Mouse (Mus musculus): Measurements from ENCODE around the gene Josd2. TPM values are rescaled to one million over a fixed set of nuclear protein-coding genes. Genes with fewer than 3 reads are reported as not detected.
A peak's percentile ranks its signal among the peaks of the same experiment; 100 is the strongest.

Gene Josd2
- polyA plus RNA-seq, 1 experiment from 2014 or later: 169 TPM

Small RNA genes within 50 kb of the gene (microRNA-seq; reads per million reads assigned to microRNA genes)
- gene Mir7052 (ENCODE audit: borderline number of aligned reads): 3.0 reads per million, percentile 31 among the genes with 10 or more reads in this experiment

Other genes starting within 250 kb of the Josd2 start
- not detected in 2 replicates for gene Klk1, start 242.6 kb upstream of the Josd2 start, polyA plus RNA-seq (2014; fragmentation: Nextera tagmentation; extraction: Ambion mirVana)
- not detected in 2 replicates for gene Gm36864, start 231.8 kb upstream of the Josd2 start, polyA plus RNA-seq (2014; fragmentation: Nextera tagmentation; extraction: Ambion mirVana)
- 0.68 and 1.7 TPM in 2 replicates for gene 1700028J19Rik, start 221.3 kb upstream of the Josd2 start, polyA plus RNA-seq (2014; fragmentation: Nextera tagmentation; extraction: Ambion mirVana)
- gene 2410002F23Rik, start 221.3 kb upstream of the Josd2 start, polyA plus RNA-seq (2014; fragmentation: Nextera tagmentation; extraction: Ambion mirVana): 61.5 and 76.0 TPM in 2 replicates
- not detected in 2 replicates for gene Acp4, start 210.6 kb upstream of the Josd2 start, polyA plus RNA-seq (2014; fragmentation: Nextera tagmentation; extraction: Ambion mirVana)
- gene Gm15517, start 206.5 kb upstream of the Josd2 start, polyA plus RNA-seq (2014; fragmentation: Nextera tagmentation; extraction: Ambion mirVana): not detected in 2 replicates
- gene Clec11a, start 161.1 kb upstream of the Josd2 start, polyA plus RNA-seq (2014; fragmentation: Nextera tagmentation; extraction: Ambion mirVana): 0.65 and 0.84 TPM in 2 replicates
- 1.1 and 1.3 TPM in 2 replicates for gene Shank1, start 157.7 kb upstream of the Josd2 start, polyA plus RNA-seq (2014; fragmentation: Nextera tagmentation; extraction: Ambion mirVana)
- gene Syt3, start 83.9 kb upstream of the Josd2 start, polyA plus RNA-seq (2014; fragmentation: Nextera tagmentation; extraction: Ambion mirVana): 0.32 and 0.59 TPM in 2 replicates
- gene 1700008O03Rik, start 82.2 kb upstream of the Josd2 start, polyA plus RNA-seq (2014; fragmentation: Nextera tagmentation; extraction: Ambion mirVana): 0.65 and 1.0 TPM in 2 replicates
- gene Lrrc4b, start 39.0 kb upstream of the Josd2 start, polyA plus RNA-seq (2014; fragmentation: Nextera tagmentation; extraction: Ambion mirVana): 2.4 and 3.5 TPM in 2 replicates
- 1.3 and 1.5 TPM in 2 replicates for gene Aspdh, start 2.6 kb upstream of the Josd2 start, polyA plus RNA-seq (2014; fragmentation: Nextera tagmentation; extraction: Ambion mirVana)
- gene Emc10, start 28.5 kb downstream of the Josd2 start, polyA plus RNA-seq (2014; fragmentation: Nextera tagmentation; extraction: Ambion mirVana): 75.1 and 87.1 TPM in 2 replicates
- gene Fam71e1, start 28.6 kb downstream of the Josd2 start, polyA plus RNA-seq (2014; fragmentation: Nextera tagmentation; extraction: Ambion mirVana): 8.9 and 10.6 TPM in 2 replicates
- 0.37 and 0.47 TPM in 2 replicates for gene Mybpc2, start 56.7 kb downstream of the Josd2 start, polyA plus RNA-seq (2014; fragmentation: Nextera tagmentation; extraction: Ambion mirVana)
- not detected in 2 replicates for gene Spib, start 64.1 kb downstream of the Josd2 start, polyA plus RNA-seq (2014; fragmentation: Nextera tagmentation; extraction: Ambion mirVana)
- 40.1 and 43.1 TPM in 2 replicates for gene Pold1, start 80.9 kb downstream of the Josd2 start, polyA plus RNA-seq (2014; fragmentation: Nextera tagmentation; extraction: Ambion mirVana)
- 48.5 and 53.4 TPM in 2 replicates for gene Nr1h2, start 86.0 kb downstream of the Josd2 start, polyA plus RNA-seq (2014; fragmentation: Nextera tagmentation; extraction: Ambion mirVana)
- gene Napsa, start 104.4 kb downstream of the Josd2 start, polyA plus RNA-seq (2014; fragmentation: Nextera tagmentation; extraction: Ambion mirVana): 0.70 TPM in 1 of 2 replicates, not detected in the other
- gene Kcnc3, start 122.7 kb downstream of the Josd2 start, polyA plus RNA-seq (2014; fragmentation: Nextera tagmentation; extraction: Ambion mirVana): 0.07 and 0.23 TPM in 2 replicates
- 0.31 and 0.56 TPM in 2 replicates for gene Myh14, start 202.9 kb downstream of the Josd2 start, polyA plus RNA-seq (2014; fragmentation: Nextera tagmentation; extraction: Ambion mirVana)
- not detected in 2 replicates for gene Izumo2, start 240.8 kb downstream of the Josd2 start, polyA plus RNA-seq (2014; fragmentation: Nextera tagmentation; extraction: Ambion mirVana)

Measured in heart, embryonic 11.5 days (tissue).